Mouse (Mus musculus) neural tube, embryonic 12.5 days (tissue): Measurements from ENCODE around the gene Olfr1410. TPM values are rescaled to one million over a fixed set of nuclear protein-coding genes. Genes with fewer than 3 reads are reported as not detected.

Experiments
- ATAC-seq: fragments of 200-750 bp; cut with Nextera tagmentation; 2 replicates; pipeline ENCODE4 v1.8.0; 2017; ENCODE audit warnings: low read depth, mild to moderate bottlenecking, moderate TSS enrichment, moderate library complexity; ENCODE audit not compliant: low FRiP score
- H3K27ac ChIP-seq: fragments of 300-500 bp; sonication (generic); 2 replicates; pipeline ENCODE4 v1.5.1; 2016
- H3K27me3 ChIP-seq: fragments of 300-500 bp; sonication (generic); replicated peaks from 2 replicates; pipeline ENCODE4 v1.6.1; 2016; ENCODE audit warnings: mild to moderate bottlenecking
- H3K36me3 ChIP-seq: fragments of 300-500 bp; sonication (generic); 2 replicates; pipeline ENCODE4 v1.6.1; 2016; ENCODE audit warnings: mild to moderate bottlenecking
- H3K4me1 ChIP-seq: fragments of 300-500 bp; sonication (generic); 2 replicates; pipeline ENCODE4 v1.6.1; 2016
- H3K4me2 ChIP-seq: fragments of 300-500 bp; sonication (generic); replicated peaks from 2 replicates; pipeline ENCODE4 v1.6.1; 2016; ENCODE audit warnings: mild to moderate bottlenecking
- H3K4me3 ChIP-seq: fragments of 300-500 bp; sonication (generic); 2 replicates; pipeline ENCODE4 v1.5.1; 2016
- H3K9ac ChIP-seq: fragments of 300-500 bp; sonication (generic); 2 replicates; pipeline ENCODE4 v1.6.1; 2016; ENCODE audit warnings: mild to moderate bottlenecking
- H3K9me3 ChIP-seq: fragments of 300-500 bp; sonication (generic); 2 replicates; pipeline ENCODE4 v1.6.1; 2016; ENCODE audit warnings: mild to moderate bottlenecking
- WGBS: fragments of 180-500 bp; shearing (Covaris S2); methylation state at CpG from one replicate; pipeline ENCODE4 v1.1.7; 2016; 5-methylcytosine and 5-hydroxymethylcytosine counted together
- polyA plus RNA-seq: library from polyadenylated mRNA; unstranded; fragments of >200 nt; fragmentation: Nextera tagmentation; extraction: Ambion mirVana; gene quantifications from 2 replicates; pipeline ENCODE4 v1.2.1, GENCODE M21; 2016

Olfr1410 gene
- polyA plus RNA-seq, 1 experiment from 2014 or later, result not detected

DNA sequence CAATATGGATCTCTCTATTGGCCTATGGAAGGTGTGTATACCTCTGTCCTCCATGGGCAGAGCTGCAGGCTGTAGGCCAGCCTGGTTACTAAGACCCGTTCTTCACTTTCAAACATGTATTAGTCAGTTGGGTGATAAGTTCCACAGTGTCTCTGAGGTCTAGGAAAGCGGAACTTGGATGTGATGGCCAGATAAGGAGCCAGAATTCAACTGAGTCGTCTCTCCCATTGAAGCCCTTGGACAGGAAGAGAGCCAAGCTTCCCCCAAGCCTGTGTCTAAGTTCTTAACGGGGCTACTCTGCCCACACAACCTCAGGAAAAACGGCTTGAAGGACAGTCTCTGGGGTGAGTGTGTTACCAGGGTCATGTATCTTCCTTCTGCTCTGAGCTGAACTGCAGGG lies 53.8 kb downstream of the Olfr1410 start:
- Histone ChIP-seq H3K27me3 (no peaks in the 10 kb centered on the region), H3K4me1 (peaks cover 7% of the 10 kb centered on the region; the same call in 1 of the 2 replicates), H3K4me2 (no peak overlapping the region), H3K9ac (no peak overlapping the region), H3K9me3 (no peaks in the 10 kb centered on the region), H3K27ac (no peak overlapping the region), H3K4me3 (no peak overlapping the region), H3K36me3 (no peaks in the 10 kb centered on the region)
- 76% methylated on average over 5 of the region's 5 CpGs for WGBS
- ATAC-seq, result no peak

Other genes starting within 250 kb of the Olfr1410 start
- 251 and 254 TPM in 2 replicates for gene Ndufa10, start 131.9 kb upstream of the Olfr1410 start, polyA plus RNA-seq
- not detected in 2 replicates for gene Olfr1416, start 120.7 kb upstream of the Olfr1410 start, polyA plus RNA-seq
- not detected in 2 replicates for gene Olfr1415, start 109.7 kb upstream of the Olfr1410 start, polyA plus RNA-seq
- gene Olfr1414, start 87.1 kb upstream of the Olfr1410 start, polyA plus RNA-seq, result not detected in 2 replicates
- not detected in 2 replicates for gene Olfr1413, start 34.5 kb upstream of the Olfr1410 start, polyA plus RNA-seq
- not detected in 2 replicates for gene Olfr1412, start 20.0 kb upstream of the Olfr1410 start, polyA plus RNA-seq
- gene Olfr1411, start 11.4 kb upstream of the Olfr1410 start, polyA plus RNA-seq, result not detected in 2 replicates
- not detected in 2 replicates for gene Olfr12, start 12.0 kb downstream of the Olfr1410 start, polyA plus RNA-seq
- 433 and 441 TPM in 2 replicates for gene Cops9, start 36.2 kb downstream of the Olfr1410 start, polyA plus RNA-seq
- 0.22 TPM in 1 of 2 replicates, not detected in the other for gene Otos, start 43.1 kb downstream of the Olfr1410 start, polyA plus RNA-seq
- 70.0 and 74.9 TPM in 2 replicates for gene Gpc1, start 225.9 kb downstream of the Olfr1410 start, polyA plus RNA-seq